Mouse (Mus musculus) frontal cortex, adult (tissue): ENCODE data around the gene Mfap1b.
"Not testable (repeated sequence)": the region's sequence is repeated elsewhere in the genome, so short reads cannot be mapped to it uniquely, and the experiment has no call there.

Source experiments
- ATAC-seq: cut with Nextera tagmentation; 2 replicates; pipeline ENCODE4 v1.9.2; 2017; ENCODE audit warnings: mild to moderate bottlenecking, moderate library complexity, mixed read lengths; ENCODE audit not compliant: low TSS enrichment

Mfap1b gene

DNA sequence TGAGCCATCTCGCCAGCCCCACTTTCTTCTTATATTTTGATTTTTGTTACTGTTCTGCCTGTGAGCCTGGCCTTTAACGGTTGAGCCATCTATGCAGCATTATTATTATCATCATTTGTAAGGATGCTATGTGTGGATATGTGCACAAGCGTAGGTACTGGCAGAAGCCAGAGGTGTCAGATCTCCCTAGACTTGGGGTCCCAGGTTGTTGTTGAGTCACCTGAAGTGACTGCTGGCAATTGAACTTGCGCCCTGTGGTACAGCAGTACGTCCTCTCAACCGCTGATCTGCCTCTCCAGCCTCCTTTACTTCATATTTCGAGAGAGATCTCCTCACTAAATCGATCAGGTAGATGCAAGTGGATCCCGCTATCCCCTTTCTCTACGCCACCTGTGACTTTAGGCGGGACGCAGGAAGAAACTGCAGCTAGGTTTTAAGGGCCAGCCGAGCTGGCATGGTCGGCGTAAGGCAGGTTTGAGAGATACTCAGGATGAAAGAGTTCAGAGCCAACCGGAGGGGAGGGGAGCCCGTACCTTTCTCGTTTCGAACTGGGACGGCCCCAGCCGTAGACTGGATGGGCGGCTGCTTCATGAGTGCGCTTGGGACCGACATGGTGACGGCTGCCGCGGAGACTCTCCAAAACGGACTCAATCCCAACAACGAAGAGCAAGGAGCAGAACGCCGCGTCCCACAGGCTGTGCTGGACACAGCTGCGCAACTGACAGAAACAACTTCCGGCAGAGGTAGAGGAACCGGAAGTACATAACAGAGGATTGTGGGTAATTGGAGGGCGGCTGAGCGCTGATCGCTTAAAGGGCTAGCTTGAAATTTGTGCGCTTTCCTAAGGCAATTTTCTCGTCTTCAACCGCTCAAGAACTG lies at the start of gene Mfap1b:
Mfap1b (minus strand) TSS at position 767 of the 879 bp plus-strand sequence.
- ATAC-seq, result peak; percentile 99

DNA sequence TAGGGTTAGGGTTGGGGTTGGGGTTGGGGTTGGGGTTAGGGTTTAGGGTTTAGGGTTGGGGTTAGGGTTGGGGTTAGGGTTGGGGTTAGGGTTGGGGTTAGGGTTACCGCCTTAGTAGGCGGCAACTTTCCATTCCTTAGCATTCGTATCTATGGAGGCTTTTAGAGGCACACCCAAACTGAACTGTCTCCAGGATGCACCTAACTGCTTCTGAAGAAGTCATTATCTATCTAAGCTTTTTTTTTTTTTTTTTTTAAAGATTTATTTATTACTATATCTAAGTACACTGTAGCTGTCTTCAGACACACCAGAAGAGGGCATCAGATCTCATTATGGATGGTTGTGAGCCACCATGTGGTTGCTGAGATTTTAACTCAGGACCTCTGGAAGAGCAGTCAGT lies 49.0 kb upstream of the Mfap1b start:
- ATAC-seq, result not testable (repeated sequence)

DNA sequence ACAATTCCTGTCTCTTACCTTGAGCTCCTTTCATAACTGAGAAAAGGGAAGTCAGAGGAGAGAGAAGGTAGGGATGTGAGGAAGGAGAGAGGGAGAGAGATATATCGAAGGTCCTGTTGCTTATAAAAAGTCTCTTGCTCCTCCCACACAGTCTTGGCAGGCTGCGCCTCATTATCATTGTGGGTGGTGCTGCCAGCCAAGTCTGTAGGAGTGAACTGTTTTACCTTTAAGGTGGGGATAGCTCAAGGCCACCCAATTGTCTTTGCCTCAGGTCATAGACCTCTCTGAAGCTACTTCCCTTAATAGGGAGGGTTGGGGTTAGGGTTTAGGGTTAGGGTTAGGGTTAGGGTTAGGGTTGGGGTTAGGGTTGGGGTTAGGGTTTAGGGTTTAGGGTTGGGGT lies 48.1 kb upstream of the Mfap1b start:
- peak; percentile 74 for ATAC-seq

DNA sequence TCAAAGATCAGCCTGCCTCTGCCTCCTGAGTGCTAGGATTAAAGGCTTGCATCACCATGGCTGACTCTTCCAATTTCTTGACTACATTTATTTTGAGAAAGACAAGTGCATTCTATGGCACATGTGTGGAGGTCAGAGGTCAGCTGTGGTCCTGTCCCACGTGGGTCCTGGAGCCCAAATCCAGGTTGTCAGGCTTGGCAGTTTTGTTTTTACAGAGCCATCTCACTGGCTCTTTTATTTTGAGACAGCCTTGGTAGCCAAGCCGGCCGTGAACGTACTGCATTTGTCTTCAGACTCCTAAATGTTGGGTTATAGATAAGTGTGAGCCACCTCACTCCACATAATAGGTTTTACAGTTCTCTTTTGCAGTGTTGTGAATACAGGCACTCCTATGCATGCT lies 44.8 kb upstream of the Mfap1b start:
- ATAC-seq, result not testable (repeated sequence)

- ATAC-seq, result no peak
Observed at GRCm38 (mm10) chr2:121518106-121518505, 44.2 kb upstream of the Mfap1b start.

GRCm38 (mm10) chr2:121514211-121514610 lies 40.3 kb upstream of the Mfap1b start:
- no peak for ATAC-seq

GRCm38 (mm10) chr2:121512991-121513765 lies 39.3 kb upstream of the Mfap1b start:
- ATAC-seq, result not testable (repeated sequence)

GRCm38 (mm10) chr2:121511401-121511800 lies 37.5 kb upstream of the Mfap1b start:
- no peak for ATAC-seq

DNA sequence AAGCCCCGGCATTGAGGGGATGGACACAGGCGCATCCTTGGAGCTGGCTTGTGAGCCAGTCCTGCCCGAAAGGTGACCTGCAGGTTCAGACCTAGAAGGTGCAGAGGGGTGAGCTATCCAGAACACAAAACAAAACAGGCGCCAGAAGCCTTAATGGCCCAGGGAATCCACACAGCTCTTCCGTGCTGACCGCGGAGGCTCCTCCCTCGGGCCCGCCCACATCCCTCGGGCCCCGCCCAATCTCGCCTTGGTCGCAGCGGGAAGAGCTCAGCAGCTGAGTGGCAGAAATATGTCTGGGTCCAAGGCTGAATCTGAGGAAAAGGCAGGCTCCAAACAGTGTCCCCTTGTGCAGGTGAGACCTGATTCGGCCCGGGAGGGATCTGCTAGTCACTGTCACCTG lies 35.7 kb upstream of the Mfap1b start:
- ATAC-seq, result peak; percentile 87

DNA sequence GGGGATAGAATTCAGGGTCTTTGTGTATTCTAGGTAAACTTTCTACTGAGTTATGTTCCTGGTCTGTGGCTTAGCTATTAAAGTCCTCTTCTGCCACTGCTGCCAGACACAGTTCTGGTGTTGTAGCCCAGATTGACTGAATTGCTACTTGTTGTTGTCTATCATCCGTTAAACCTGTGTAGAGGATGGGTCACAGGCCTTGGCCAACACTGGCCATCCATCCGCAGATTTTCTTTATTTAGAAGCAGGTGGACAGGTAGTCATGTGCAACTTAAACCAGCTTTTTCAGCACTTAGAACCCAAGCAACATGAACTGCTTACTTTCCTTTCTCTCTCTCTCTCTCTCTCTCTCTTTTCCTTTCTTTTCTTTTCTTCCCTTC lies 34.1 kb upstream of the Mfap1b start:
- ATAC-seq, result no peak

- no peak for ATAC-seq
Observed at GRCm38 (mm10) chr2:121507173-121507950, 33.5 kb upstream of the Mfap1b start.

- peak; percentile 94 for ATAC-seq
Observed at GRCm38 (mm10) chr2:121505942-121506882, 32.3 kb upstream of the Mfap1b start, which contains the start of the genes Mfap1a and Wdr76. Mfap1a (minus strand) TSS chr2:121506665. Wdr76 (plus strand) TSS chr2:121506723.

- ATAC-seq, result not testable (repeated sequence)
Observed at GRCm38 (mm10) chr2:121501550-121501949, 27.7 kb upstream of the Mfap1b start.

GRCm38 (mm10) chr2:121484403-121484802 lies 10.5 kb upstream of the Mfap1b start:
- ATAC-seq, result not testable (repeated sequence)

DNA sequence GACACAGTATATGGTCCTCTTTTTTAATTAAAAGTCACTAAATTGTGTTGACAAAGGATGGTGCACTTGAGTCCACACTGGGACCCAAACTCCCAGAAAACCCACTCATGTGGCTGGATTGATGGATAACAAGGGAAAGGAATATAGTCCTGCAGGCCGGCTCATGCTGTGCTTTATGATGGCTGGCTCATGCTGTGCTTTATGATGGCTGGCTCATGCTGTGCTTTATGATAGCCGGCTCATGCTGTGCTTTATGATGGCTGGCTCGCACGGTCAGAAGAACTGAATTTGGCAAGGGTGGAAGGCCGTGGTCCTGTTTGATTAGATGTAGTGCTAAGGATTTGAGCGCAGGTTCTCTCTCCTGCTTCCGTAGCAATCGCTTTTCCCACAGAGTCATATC lies 9.7 kb upstream of the Mfap1b start:
- ATAC-seq, result no peak

DNA sequence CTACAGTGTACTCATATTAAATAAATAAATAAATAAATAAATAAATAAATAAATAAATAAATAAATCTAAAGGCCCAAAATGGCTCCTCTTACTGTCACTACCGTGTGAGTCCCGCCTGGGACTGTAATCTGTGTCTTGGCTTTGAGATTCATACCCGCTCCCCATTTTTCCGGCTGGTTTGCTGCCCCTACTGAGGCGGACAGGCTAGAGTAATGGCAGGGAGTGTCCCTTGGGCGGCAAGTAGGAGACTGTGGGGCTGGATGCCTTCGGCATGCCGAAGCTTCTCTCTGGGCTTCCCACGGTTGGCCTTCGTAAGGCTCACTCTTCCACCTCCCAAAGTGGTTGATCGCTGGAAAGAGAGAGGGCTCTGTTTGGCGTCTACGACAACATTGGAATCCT lies 7.0 kb upstream of the Mfap1b start:
- not testable (repeated sequence) for ATAC-seq

DNA sequence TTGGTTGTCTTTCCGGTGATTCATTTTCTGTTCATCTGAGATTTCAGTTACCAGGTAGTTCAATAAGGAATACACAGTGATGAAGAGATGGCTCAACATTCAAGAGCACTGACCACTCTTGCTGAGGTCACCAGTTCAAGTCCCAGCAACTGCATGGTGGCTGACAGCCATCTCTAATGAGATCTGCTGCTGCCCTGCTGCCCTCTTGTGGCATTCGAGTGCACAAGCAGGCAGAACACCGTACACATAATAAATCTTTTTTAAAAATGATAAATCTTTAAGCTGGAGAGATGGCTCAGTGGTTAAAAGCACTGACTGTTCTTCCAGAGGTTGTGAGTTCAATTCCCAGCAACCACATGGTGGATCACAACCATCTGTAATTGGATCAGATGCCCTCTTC lies 6.6 kb upstream of the Mfap1b start:
- no peak for ATAC-seq

GRCm38 (mm10) chr2:121477491-121478266 lies 3.8 kb upstream of the Mfap1b start:
- ATAC-seq, result no peak

DNA sequence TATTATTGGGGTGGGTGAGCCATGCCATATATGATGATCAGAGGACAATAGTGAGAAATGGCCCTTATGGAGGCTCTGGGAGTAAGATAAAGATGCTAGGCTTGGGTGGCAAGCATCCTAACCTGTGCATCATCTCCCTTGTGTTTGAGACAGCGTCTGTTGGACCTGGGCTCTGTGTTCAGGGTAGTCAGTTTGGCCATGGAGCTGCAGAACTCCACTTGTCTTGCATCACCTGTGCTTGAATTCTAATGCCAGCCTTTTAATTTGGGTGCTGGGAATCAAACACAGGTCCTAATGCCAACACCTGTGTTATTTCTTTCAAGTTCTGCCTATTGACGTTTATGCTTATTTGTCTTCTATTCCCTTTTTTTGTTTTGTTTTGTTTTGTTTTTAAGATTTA lies 1.4 kb upstream of the Mfap1b start:
- ATAC-seq, result not testable (repeated sequence)

GRCm38 (mm10) chr2:121474180-121474535 lies 291 bp upstream of the Mfap1b start:
- no peak for ATAC-seq
